14 mouse cellular contexts compared by ENCODE assay signal in genomic region chr6:53580346-53580745, GRCm38 (mm10).
"Had no signal": no experiment of that assay in that cellular context is flagged by ENCODE, and none has a peak within 500 bp of the region (broad histone marks: within the 10 kb centered on the region; RNA-seq: fewer than 3 reads in every experiment).

No protein-coding gene starts in this region.

- H3K27ac ChIP-seq: kidney, postnatal 0 days; limb, embryonic 13.5 days; liver, embryonic 14.5 days; midbrain, embryonic 13.5 days; stomach, embryonic 15.5 days had no signal

- DNase-seq: kidney, adult 9 months; kidney, postnatal 36 days; layer of hippocampus, adult 9-11 months; layer of hippocampus, postnatal 36 days; lung, adult 18-20 months; lung, postnatal 4 days; right cerebral cortex, postnatal 14 days; thymus, adult 2 months; thymus, postnatal 25 days had no signal

- H3K4me3 ChIP-seq: limb, embryonic 13.5 days; midbrain, embryonic 13.5 days; stomach, embryonic 15.5 days had no signal

- ATAC-seq: midbrain, embryonic 13.5 days had no signal
